ENCODE assay signal across 13 mouse cellular contexts in genomic region chr5:37251596-37251995, GRCm38 (mm10). TPM values are rescaled to one million over a fixed set of nuclear protein-coding genes. Genes with fewer than 3 reads are reported as not detected.
"Had no signal": no experiment of that assay in that cellular context is flagged by ENCODE, and none has a peak within 500 bp of the region (broad histone marks: within the 10 kb centered on the region; RNA-seq: fewer than 3 reads in every experiment).

No protein-coding gene starts in this region.

- H3K4me1 ChIP-seq: liver, embryonic 13.5 days; lung, embryonic 15.5 days; megakaryocyte, embryonic 14.5 days had no signal

- H3K4me2 ChIP-seq: limb, embryonic 12.5 days; liver, embryonic 13.5 days; lung, embryonic 15.5 days; midbrain, embryonic 11.5 days had no signal

- H3K9me3 ChIP-seq: limb, embryonic 12.5 days; liver, embryonic 13.5 days; lung, embryonic 15.5 days; megakaryocyte, embryonic 14.5 days had no signal

- H3K27ac ChIP-seq: limb, embryonic 12.5 days; liver, embryonic 13.5 days; lung, embryonic 15.5 days; macrophage; stomach, postnatal 0 days had no signal

- DNase-seq: kidney, adult 8-10 months; kidney, postnatal 25 days; liver; liver, embryonic 13.5 days; liver, postnatal 0 days; lung, postnatal 14 days had no signal

- ATAC-seq: intestine, postnatal 0 days; liver, postnatal 0 days had no signal

- H3K9ac ChIP-seq: limb, embryonic 12.5 days; liver, embryonic 13.5 days; liver, postnatal 0 days; lung, embryonic 15.5 days had no signal

- H3K4me3 ChIP-seq: limb, embryonic 12.5 days; liver, embryonic 13.5 days; lung, embryonic 15.5 days; megakaryocyte, embryonic 14.5 days had no signal

- H3K36me3 ChIP-seq: limb, embryonic 12.5 days; liver, embryonic 13.5 days; lung, embryonic 15.5 days had no signal

RNA-seq across cellular contexts. Expression of gene Crmp1, which starts 9.9 kb away (rescaled TPM):
- polyA plus RNA-seq: macrophage had no signal
